Mouse (Mus musculus): ENCODE results near the gene Gm11034.
A peak's percentile ranks its signal among the peaks of the same experiment; 100 is the strongest.

Gene Gm11034

DNA sequence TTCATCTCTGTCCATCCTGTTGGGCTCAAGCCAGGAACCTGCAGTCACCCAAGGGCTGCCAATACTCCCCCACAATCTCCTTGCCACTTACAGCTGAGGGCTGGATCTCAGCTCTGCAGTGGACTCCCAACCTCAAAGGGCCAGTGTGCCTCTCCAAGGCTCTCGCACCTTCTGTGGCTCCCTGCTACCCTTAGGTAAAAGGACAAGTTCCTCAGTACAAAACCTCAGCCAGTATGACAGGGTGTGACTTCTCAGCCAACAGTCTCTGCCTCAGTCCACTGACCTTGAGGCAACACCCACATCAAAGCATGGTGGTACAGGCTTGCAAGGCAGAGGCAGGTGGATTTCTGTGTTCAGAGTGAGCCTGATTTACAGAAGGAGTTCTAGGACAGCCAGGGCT is 1.6 kb downstream of the Gm11034 start:
- no peak for DNase-seq (ENCODE audit: low spot score in 2 of 2)

DNA sequence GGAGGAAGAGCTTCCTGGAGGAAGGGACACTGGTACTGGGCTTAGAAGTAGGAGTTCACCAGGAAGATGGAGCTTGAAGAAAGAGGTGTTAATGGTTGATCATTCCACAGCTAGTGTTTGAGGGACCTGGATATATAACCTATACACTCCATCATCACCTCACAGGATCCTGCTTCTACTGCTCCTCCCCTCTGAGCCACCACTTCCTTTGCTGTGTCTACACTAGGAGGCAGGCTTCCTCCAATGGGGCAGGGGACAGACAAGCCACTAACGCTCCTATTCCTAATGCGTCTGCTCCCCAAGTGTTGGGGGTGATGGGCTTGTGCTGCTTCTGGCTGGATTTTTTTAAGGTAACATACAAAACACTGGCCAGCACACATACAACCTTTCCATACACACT is 2.7 kb downstream of the Gm11034 start:
- DNase-seq (ENCODE audit: low spot score in 2 of 2): no peak

DNA sequence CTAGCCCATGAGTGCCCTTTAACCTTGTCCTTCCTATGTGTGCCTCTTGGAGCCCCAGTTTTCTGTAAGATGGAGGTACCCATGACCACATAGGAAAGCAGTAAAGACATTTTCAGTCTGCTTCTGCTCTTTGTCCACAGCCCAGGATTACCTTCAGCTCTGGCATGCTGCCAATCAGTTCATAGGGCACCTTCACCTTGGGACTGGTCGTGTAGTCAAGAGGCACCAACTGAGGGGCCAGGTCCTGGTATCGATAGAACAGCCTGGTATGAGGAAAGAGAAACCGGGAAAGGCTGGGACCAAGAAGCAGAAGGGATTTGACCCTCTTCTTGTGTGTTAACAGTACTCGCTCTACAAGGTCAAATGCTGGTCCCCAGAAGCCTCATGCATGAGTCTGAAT is 3.2 kb downstream of the Gm11034 start:
- DNase-seq (ENCODE audit: low spot score in 2 of 2): no peak

DNA sequence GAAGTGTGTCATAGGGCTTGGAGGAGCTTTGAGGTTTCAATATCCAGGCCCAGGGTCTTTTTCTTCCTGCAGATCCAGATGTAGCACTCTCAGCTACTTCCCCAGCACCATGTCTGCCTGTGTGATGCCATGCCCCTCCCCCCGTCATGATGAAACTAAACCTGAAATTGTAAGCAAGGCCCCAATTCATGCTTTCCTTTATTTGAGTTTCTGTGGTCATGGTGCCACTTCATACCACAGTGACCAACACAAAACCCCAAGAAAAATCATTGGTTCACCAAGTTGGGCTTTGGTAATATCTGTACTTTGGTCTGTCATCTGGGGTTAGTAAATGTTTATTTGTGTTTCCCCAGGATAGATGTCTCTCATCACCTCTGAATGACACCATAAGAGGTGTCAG is 4.9 kb downstream of the Gm11034 start:
- DNase-seq (ENCODE audit: low spot score in 2 of 2): no peak

DNA sequence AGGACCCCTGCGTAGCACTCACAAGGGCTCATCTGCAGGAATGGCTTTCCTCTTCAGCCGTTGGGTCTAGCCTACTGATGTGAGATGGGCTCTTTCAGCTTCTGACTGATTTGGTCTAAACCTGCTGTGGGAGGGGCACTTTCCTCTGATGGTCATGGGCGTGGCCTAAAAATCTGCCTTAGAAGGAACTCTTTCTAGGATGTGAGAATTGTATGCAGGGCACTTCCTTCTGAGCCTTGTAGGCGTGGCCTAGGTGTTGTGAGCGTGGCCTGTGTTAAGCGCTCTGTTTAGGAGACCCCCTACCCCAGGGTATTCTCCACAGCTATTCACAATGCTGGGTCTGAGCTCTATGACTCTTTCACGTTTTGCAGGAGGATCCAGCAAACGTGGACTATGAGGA is 15.4 kb downstream of the Gm11034 start:
- DNase-seq (ENCODE audit: low spot score in 2 of 2): no peak

DNA sequence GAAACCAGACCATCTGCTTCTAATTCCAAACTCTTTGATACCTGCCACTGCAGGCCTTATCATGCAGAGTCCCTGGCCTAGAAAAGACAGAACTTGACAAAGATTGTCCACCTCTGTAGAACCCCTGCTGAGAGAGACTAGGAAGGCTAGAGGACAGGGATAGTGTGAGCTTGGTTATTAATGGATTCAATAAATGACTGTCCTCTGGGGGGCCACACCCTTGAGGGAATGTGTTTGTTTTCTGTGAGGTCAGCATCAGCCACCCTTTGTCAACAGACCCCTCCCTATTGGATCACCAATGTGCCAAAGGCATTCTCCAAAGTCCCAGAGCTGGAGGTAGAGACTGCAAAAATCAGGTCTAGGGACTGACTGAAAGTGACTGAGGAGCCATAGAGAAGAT is 21.4 kb downstream of the Gm11034 start:
- DNase-seq (ENCODE audit: low spot score in 2 of 2): no peak

DNA sequence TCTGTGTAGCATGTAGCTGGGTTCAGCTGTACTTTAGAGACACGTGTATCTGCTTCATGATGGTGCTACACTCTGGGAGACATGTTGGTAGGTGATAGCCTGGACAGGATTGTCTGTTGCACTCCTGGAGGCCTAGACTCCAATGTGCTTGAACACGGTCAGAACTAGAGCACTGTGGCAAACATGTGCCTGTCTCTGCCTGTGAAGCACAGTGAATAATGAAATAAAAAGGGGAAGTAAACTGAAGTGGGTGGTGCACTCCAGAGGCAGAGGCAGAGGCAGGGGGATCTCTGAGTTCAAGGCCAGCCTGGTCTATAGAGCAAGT is 23.3 kb downstream of the Gm11034 start:
- no peak for DNase-seq (ENCODE audit: low spot score in 2 of 2)

DNA sequence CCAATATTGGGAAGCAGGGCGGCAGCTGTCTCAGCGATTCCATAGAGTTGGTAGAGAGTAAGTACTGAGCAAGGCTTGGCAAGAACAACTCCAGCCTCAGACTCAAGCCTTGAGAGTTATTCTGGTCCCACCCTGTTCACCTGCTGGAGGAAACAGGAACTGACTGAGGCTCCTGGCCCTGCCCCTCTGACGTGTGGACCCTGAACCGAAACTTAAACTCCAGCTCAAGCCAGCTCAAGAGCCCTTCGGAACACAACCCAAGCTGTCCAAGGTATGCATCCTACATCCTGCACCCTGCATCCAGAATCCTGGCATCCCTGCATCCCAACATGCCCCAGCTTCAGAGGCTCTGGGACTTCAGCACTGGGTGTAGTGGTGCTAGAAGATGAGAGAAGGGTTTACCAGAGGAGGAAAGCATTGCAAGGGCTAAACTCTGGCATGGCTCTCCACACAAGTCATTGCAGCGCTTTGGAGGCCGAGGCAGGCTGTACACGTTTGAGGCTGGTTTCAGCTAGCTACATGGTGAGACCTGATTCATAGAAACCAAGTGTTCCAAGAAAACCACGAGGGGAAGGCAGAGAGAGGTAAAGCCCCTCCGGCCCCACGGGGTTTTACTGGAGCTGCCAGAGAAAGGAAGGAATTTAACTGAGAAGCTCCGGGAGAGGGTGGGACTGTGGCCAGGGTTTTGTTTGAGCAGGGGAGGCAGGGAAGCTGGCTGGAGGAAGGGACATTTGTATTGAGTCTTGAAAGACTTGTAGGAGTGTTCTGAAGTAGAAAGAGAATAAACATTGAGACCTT is 23.8 kb downstream of the Gm11034 start, which contains the start of gene Hsh2d:
Gene Hsh2d (plus strand): TSS at position 222 of the 798 bp plus-strand sequence.
- DNase-seq (ENCODE audit: low spot score in 2 of 2): no peak

DNA sequence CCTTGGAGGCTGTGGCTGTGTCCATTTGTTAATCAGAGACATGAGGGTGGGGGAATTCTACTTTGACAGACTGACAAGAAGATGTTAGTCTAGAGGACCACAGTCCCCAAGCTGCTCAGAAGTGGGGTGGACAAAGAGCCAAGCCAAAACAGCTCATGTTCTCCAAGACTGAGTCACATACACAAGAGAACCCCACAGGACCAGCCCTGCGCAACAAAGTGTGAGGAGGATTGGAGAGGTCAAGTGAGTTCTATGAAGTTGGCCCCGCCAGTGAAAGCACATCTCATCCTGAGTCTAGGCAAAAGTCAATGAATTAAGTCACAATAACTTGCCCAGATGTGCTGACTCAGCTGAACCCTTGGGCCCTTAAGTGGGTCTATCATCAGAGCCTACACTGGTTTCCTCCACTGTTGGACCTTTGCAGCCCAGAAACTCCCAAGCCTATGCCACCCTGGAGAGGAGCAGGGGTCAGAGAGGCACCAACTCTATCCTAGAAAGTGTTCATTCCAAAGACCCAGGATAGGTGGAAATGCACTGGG is 25.6 kb downstream of the Gm11034 start:
- no peak for DNase-seq (ENCODE audit: low spot score in 2 of 2)

DNA sequence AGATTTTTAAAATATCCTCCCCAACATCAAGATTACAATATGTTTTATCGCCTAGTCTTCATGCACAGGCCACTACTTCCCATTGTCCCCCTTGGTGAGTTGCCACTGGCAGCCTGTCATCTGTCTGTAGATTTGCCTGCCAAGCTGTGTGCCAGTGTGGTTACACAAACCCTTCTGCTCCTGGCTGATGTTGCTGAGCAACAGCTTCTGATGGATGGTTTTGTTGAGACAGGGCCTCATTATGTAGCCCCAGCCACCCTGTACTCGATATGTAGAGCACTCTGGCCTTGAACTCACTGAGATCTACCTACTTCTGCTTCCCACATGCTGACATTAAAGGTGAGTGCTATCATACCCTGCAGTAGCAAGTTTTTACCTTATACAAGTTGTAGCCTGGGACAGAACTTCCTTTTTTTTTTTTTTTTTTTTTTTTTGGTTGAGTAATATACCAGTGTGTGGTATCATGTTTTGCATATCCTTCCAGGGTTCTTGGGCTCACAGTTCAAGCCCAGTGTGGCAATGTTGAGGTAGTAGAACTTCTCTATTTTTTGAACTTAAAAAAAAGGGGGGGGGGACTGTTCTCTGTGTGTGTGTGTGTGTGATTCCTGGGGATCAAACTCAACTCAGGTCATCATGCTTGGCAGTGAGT is 29.8 kb downstream of the Gm11034 start:
- DNase-seq (ENCODE audit: low spot score in 2 of 2): no peak

DNA sequence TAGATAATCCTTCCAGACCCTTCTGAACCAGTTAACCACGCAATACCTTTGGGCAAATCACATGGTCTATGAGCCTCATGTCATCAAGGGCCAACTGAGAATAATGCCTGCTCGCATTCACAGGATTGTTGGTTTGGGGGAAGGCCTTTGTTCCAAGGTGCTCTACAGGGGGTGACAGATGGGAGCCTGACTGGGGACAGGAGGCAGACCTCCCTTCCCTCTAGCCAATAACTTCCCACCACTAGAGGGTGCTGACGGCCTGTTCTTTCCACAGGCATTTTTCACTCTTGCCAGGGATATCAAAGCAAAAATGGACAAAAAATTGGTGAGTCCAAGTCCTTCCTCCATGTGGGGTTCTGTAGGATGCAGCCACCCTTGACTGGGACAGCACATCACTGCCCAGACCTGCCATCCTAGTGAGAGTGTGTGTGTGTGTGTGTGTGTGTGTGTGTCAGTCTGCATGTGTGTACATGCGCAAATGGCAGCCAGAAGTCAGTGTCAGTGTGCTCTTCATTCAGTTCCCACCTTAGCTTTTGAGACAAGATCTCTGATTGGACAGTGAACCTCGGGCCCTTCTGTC is 36.0 kb downstream of the Gm11034 start:
- peak in 1 of 2 experiments; percentile 72 for DNase-seq (ENCODE audit: low spot score in 2 of 2)

DNA sequence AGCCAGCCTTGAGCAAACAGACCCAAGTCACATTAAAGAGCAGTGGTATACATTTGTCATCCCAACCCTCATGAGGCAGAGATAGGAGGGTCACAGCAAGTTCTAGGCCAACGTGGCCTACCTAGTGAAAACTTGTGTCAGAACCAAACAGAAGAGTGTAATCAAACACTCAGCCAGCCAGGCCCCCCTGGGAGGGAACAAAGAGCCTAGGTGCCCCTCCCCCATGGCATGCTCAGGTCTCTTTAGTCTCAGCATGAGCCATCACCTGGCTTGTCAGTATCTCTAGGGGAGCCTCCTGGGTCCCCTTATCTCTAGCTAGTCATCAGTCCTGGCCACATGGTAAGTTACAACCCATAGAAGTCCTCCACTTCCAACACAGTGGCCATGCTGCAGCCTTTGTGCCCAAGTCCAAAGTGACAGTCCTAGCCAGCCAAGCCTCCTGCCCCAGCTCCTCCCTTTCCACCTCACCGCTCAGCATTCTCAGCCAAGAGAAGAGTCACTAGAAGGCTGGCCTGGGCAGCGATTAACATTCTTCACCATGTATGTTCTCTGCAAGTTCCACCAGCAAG is 43.7 kb downstream of the Gm11034 start:
- DNase-seq (ENCODE audit: low spot score in 2 of 2): no peak

DNA sequence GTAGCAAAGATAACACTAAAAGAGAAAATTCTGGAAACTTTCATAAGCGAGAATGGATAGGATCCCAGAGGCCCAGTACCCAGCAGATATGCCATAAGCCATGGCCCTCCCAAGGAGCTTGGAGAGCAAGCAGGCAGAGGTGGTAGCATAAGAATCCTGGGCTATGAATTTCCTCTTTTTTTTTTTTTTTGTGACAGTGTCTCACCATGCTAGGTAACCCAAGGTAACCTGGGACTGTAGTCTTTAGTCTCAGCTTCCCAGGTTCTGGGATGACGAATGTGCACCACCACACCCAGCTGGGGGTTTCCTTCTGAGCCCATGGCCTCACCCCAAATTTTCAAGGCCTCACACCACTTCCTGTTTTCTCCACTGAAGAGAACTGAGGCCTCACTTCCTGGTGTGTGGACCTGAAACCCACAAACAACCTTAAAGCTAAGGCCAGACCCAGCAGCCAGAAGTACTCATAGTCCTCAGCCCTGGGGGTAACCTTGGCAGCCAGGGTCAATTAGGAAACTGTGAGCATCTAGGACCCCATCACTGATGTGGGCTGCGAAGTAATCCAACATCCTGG is 44.3 kb downstream of the Gm11034 start:
- no peak for DNase-seq (ENCODE audit: low spot score in 2 of 2)

All from left cerebral cortex, adult 9 months (tissue).